Mouse (Mus musculus): ENCODE data around the gene Cacna1c.

- TF ChIP-seq CTCF (IDR thresholded peaks at IDR 0.05; ENCODE audit: borderline replicate concordance, insufficient read depth, low read depth, low read length), result no peak
- TF ChIP-seq POLR2A (IDR thresholded peaks at IDR 0.05; ENCODE audit: borderline replicate concordance, insufficient read depth, low read length), result no peak
These were observed 348.5 kb downstream of the Cacna1c start for GRCm38 (mm10) chr6:118847751-118848150.
